Mouse (Mus musculus) MEL (cell line): Measurements from ENCODE around the gene Kcp. TPM values are rescaled to one million over a fixed set of nuclear protein-coding genes. Genes with fewer than 3 reads are reported as not detected.

Source experiments
- DNase-seq: peaks from one replicate; pipeline ENCODE4 v3.0.0; 2011; ENCODE audit warnings: low read depth, low spot score
- H3K27ac ChIP-seq: 2 replicates; pipeline ENCODE4 v1.5.1; 2012; ENCODE audit warnings: low read depth, mild to moderate bottlenecking, control low read depth, low read length, moderate library complexity; ENCODE audit not compliant: control insufficient read depth
- H3K27me3 ChIP-seq, 2 experiments: fragments of 150-350 bp in 1 of 2; sonication (generic) in 1 of 2; 2 replicates each; pipeline ENCODE4 v1.6.1; 2012; ENCODE audit warnings: low read length in 2 of 2, mild to moderate bottlenecking in 2 of 2, improper control_type of control experiment in 1 of 2, moderate library complexity in 1 of 2; ENCODE audit not compliant: insufficient read depth in 2 of 2, control insufficient read depth in 1 of 2
- H3K36me3 ChIP-seq, 2 experiments: 2 replicates each; pipeline ENCODE4 v1.6.1; 2012 to 2014; ENCODE audit warnings: low read length in 2 of 2, improper control_type of control experiment in 1 of 2, inconsistent platforms in 1 of 2, mild to moderate bottlenecking in 1 of 2; ENCODE audit not compliant: insufficient read depth in 2 of 2, control insufficient read depth in 1 of 2
- H3K4me1 ChIP-seq, 2 experiments: fragments of 150-350 bp in 1 of 2; sonication (generic) in 1 of 2; 2 replicates each; pipeline ENCODE4 v1.6.1; 2012; ENCODE audit warnings: low read length in 2 of 2, improper control_type of control experiment in 1 of 2, mild to moderate bottlenecking in 1 of 2; ENCODE audit not compliant: insufficient read depth in 2 of 2, control insufficient read depth in 1 of 2
- H3K4me3 ChIP-seq, 2 experiments: fragments of 150-350 bp in 1 of 2; sonication (generic) in 1 of 2; 2 replicates each; pipeline ENCODE4 v1.5.1; 2012; ENCODE audit warnings: low read depth in 2 of 2, low read length in 2 of 2, mild to moderate bottlenecking in 2 of 2, moderate library complexity in 2 of 2, control low read depth in 1 of 2, improper control_type of control experiment in 1 of 2; ENCODE audit not compliant: control insufficient read depth in 1 of 2, insufficient read depth in 1 of 2
- H3K79me2 ChIP-seq: 2 replicates; pipeline ENCODE4 v1.6.1; 2012; ENCODE audit warnings: mild to moderate bottlenecking, low read length, moderate library complexity; ENCODE audit not compliant: control insufficient read depth, poor library complexity, insufficient read depth
- H3K9ac ChIP-seq: 2 replicates; pipeline ENCODE4 v1.6.1; 2012; ENCODE audit warnings: low read depth, mild to moderate bottlenecking, control low read depth, low read length, moderate library complexity; ENCODE audit not compliant: control insufficient read depth, poor library complexity, severe bottlenecking
- H3K9me3 ChIP-seq: fragments of 150-350 bp; sonication (generic); replicated peaks from 2 replicates; pipeline ENCODE4 v1.6.1; 2012; ENCODE audit warnings: mild to moderate bottlenecking, low read length, improper control_type of control experiment, moderate library complexity; ENCODE audit not compliant: insufficient read depth
- CHD1 ChIP-seq: IDR thresholded peaks from 2 replicates; pipeline ENCODE4 v1.6.1; 2012; ENCODE audit warnings: low read depth, mild to moderate bottlenecking, inconsistent platforms, low read length, improper control_type of control experiment
- CHD2 ChIP-seq: IDR thresholded peaks from 2 replicates; pipeline ENCODE4 v1.6.1; 2011; ENCODE audit warnings: low read length, improper control_type of control experiment
- CTCF ChIP-seq, 3 experiments: IDR thresholded peaks in 2 of 3; conservative IDR thresholded peaks in 1 of 3; 2 replicates each; pipeline ENCODE4 v1.5.1; 2011 to 2012; ENCODE audit warnings: low read length in 3 of 3, low read depth in 2 of 3, mild to moderate bottlenecking in 2 of 3, improper control_type of control experiment in 1 of 3, inconsistent platforms in 1 of 3, mixed read lengths in 1 of 3, moderate library complexity in 1 of 3; ENCODE audit not compliant: control insufficient read depth in 1 of 3, insufficient read depth in 1 of 3, poor library complexity in 1 of 3, severe bottlenecking in 1 of 3
- EP300 ChIP-seq, 2 experiments: IDR thresholded peaks; 2 replicates each; pipeline ENCODE4 v1.6.1; 2011; ENCODE audit warnings: improper control_type of control experiment in 2 of 2, low read length in 2 of 2, low read depth in 1 of 2, mild to moderate bottlenecking in 1 of 2
- ETS1 ChIP-seq: IDR thresholded peaks from 2 replicates; pipeline ENCODE4 v1.6.1; 2012; ENCODE audit warnings: low read depth, mild to moderate bottlenecking, inconsistent platforms, low read length, improper control_type of control experiment, moderate library complexity
- HCFC1 ChIP-seq: IDR thresholded peaks from 2 replicates; pipeline ENCODE4 v1.6.1; 2012; ENCODE audit warnings: low read depth, mild to moderate bottlenecking, inconsistent platforms, low read length, improper control_type of control experiment, moderate library complexity
- KAT2A ChIP-seq: conservative IDR thresholded peaks from 2 replicates; pipeline ENCODE4 v1.6.1; 2012; ENCODE audit warnings: low read depth, low read length, improper control_type of control experiment, inconsistent platforms
- MAFK ChIP-seq: IDR thresholded peaks from 2 replicates; pipeline ENCODE4 v1.6.1; 2011; ENCODE audit warnings: low read depth, mild to moderate bottlenecking, low read length, improper control_type of control experiment, borderline replicate concordance
- MAX ChIP-seq: IDR thresholded peaks from 2 replicates; pipeline ENCODE4 v1.6.1; 2011; ENCODE audit warnings: low read length, improper control_type of control experiment
- MAZ ChIP-seq: IDR thresholded peaks from 2 replicates; pipeline ENCODE4 v1.6.1; 2012; ENCODE audit warnings: low read depth, mild to moderate bottlenecking, inconsistent platforms, low read length, improper control_type of control experiment
- MEF2A ChIP-seq: IDR thresholded peaks from 2 replicates; pipeline ENCODE4 v1.6.1; 2014; ENCODE audit warnings: low read depth, mild to moderate bottlenecking, inconsistent platforms, low read length, improper control_type of control experiment; ENCODE audit not compliant: poor library complexity, insufficient replicate concordance, severe bottlenecking; ENCODE audit errors: extremely low read depth
- MYB ChIP-seq: IDR thresholded peaks from 2 replicates; pipeline ENCODE4 v1.6.1; 2011; ENCODE audit warnings: mild to moderate bottlenecking, low read depth, low read length, improper control_type of control experiment
- MYC ChIP-seq: IDR thresholded peaks from 2 replicates; pipeline ENCODE4 v1.6.1; 2011; ENCODE audit warnings: low read depth, mild to moderate bottlenecking, low read length, improper control_type of control experiment, moderate library complexity
- NRF1 ChIP-seq: IDR thresholded peaks from 2 replicates; pipeline ENCODE4 v1.6.1; 2014; ENCODE audit warnings: low read depth, mild to moderate bottlenecking, inconsistent platforms, low read length, improper control_type of control experiment, moderate library complexity; ENCODE audit not compliant: poor library complexity, insufficient read depth, severe bottlenecking
- POLR2A ChIP-seq, 2 experiments: IDR thresholded peaks; 2 replicates each; pipeline ENCODE4 v1.6.1; 2011 to 2012; ENCODE audit warnings: low read length in 2 of 2, mild to moderate bottlenecking in 2 of 2, control low read depth in 1 of 2, improper control_type of control experiment in 1 of 2, low read depth in 1 of 2, moderate library complexity in 1 of 2; ENCODE audit not compliant: control insufficient read depth in 1 of 2, insufficient read depth in 1 of 2, poor library complexity in 1 of 2
- POLR2AphosphoS2 ChIP-seq: IDR thresholded peaks from 2 replicates; pipeline ENCODE4 v1.6.1; 2011; ENCODE audit warnings: low read length, improper control_type of control experiment
- POLR2AphosphoS5 ChIP-seq: IDR thresholded peaks from 2 replicates; pipeline ENCODE4 v1.6.1; 2012; ENCODE audit warnings: low read depth, borderline replicate concordance, mild to moderate bottlenecking, inconsistent platforms, low read length, moderate library complexity, mixed read lengths
- RAD21 ChIP-seq: IDR thresholded peaks from 2 replicates; pipeline ENCODE4 v1.6.1; 2011; ENCODE audit warnings: mild to moderate bottlenecking, low read depth, low read length, improper control_type of control experiment
- TAL1 ChIP-seq: IDR thresholded peaks from 2 replicates; pipeline ENCODE4 v1.6.1; 2012; ENCODE audit warnings: mild to moderate bottlenecking, inconsistent platforms, low read length, moderate library complexity, mixed read lengths
- TBP ChIP-seq: IDR thresholded peaks from 2 replicates; pipeline ENCODE4 v1.8.0; 2011; ENCODE audit warnings: low read depth, low read length, improper control_type of control experiment
- USF1 ChIP-seq: IDR thresholded peaks from 2 replicates; pipeline ENCODE4 v1.6.1; 2014; ENCODE audit warnings: low read depth, mild to moderate bottlenecking, inconsistent platforms, low read length, improper control_type of control experiment, moderate library complexity
- USF2 ChIP-seq, 2 experiments: IDR thresholded peaks; 2 replicates each; pipeline ENCODE4 v1.6.1; 2011 to 2012; ENCODE audit warnings: improper control_type of control experiment in 2 of 2, low read length in 2 of 2, borderline replicate concordance in 1 of 2, inconsistent platforms in 1 of 2, low read depth in 1 of 2, mild to moderate bottlenecking in 1 of 2; ENCODE audit not compliant: insufficient read depth in 1 of 2
- ZC3H11A ChIP-seq: IDR thresholded peaks from 2 replicates; pipeline ENCODE4 v1.6.1; 2012; ENCODE audit warnings: low read depth, mild to moderate bottlenecking, inconsistent platforms, low read length, improper control_type of control experiment
- ZMIZ1 ChIP-seq: IDR thresholded peaks from 2 replicates; pipeline ENCODE4 v1.6.1; 2012; ENCODE audit warnings: low read depth, mild to moderate bottlenecking, inconsistent platforms, low read length, improper control_type of control experiment, moderate library complexity
- polyA plus RNA-seq, 2 experiments: library from polyadenylated mRNA; stranded (reverse) in 1 of 2; unstranded in 1 of 2; fragments of >175 nt in 1 of 2; fragments of >200 nt in 1 of 2; gene quantifications; 2 replicates each; pipeline versions ENCODE4 v1.2.1 to v1.2.4; 2012; ENCODE audit warnings: low replicate concordance in 2 of 2, low read depth in 1 of 2; ENCODE audit not compliant: insufficient read length in 2 of 2, insufficient read depth in 1 of 2, missing spikeins in 1 of 2
- total RNA-seq: library from RNA; depleted of rRNA; stranded (reverse); fragments of 300-350 nt; gene quantifications from 2 replicates; pipeline ENCODE4 v1.2.3, GENCODE M21; 2012

Gene Kcp
- total and polyA plus RNA-seq, 3 experiments = 1.3 to 6.9 TPM; not detected in 1

- H3K36me3 ChIP-seq = peaks cover 0 to 11% of the 10 kb centered on the region in 2 experiments; a peak in 2 of 4 replicates
- DNase-seq = no peak
- no peak for TF ChIP-seq ETS1
- TF ChIP-seq TBP = no peak
- TF ChIP-seq CTCF (IDR thresholded peaks at IDR 0.05 in 2 of 3, conservative IDR thresholded peaks at IDR 0.05 in 1 of 3; ENCODE audit: control insufficient read depth in 1 of 3, insufficient read depth in 1 of 3, low read depth in 2 of 3, low read length in 3 of 3, poor library complexity in 1 of 3, severe bottlenecking in 1 of 3) = no peak
- TF ChIP-seq USF2 (IDR thresholded peaks at IDR 0.05; ENCODE audit: borderline replicate concordance in 1 of 2, insufficient read depth in 1 of 2, low read depth in 1 of 2, low read length in 2 of 2) = no peak
- no peak for TF ChIP-seq TAL1
- TF ChIP-seq MAX = no peak
- no peak for TF ChIP-seq CHD2
- no peak for TF ChIP-seq RAD21
- TF ChIP-seq NRF1 = no peak
- no peak for TF ChIP-seq MYC
- no peak for TF ChIP-seq ZC3H11A
- no peak for TF ChIP-seq CHD1
- no peak for TF ChIP-seq POLR2A (IDR thresholded peaks at IDR 0.05; ENCODE audit: control insufficient read depth in 1 of 2, insufficient read depth in 1 of 2, low read depth in 1 of 2, low read length in 2 of 2, poor library complexity in 1 of 2)
- no peak for TF ChIP-seq MAZ
- TF ChIP-seq KAT2A = no peak
- no peak for TF ChIP-seq MAFK
- TF ChIP-seq MYB = no peak
- no peak for TF ChIP-seq MEF2A
- no peak for TF ChIP-seq POLR2AphosphoS2
- no peak for TF ChIP-seq USF1
- TF ChIP-seq, all 39 proteins: peak for 0
- no peaks in the 10 kb centered on the region; the same call in 1 of the 2 replicates for H3K79me2 ChIP-seq
- no peak overlapping the region for H3K4me3 ChIP-seq
- peaks cover 0 to 3% of the 10 kb centered on the region in 2 experiments; a peak in 2 of 4 replicates for H3K27me3 ChIP-seq
- H3K9ac ChIP-seq = no peak overlapping the region
- H3K4me1 ChIP-seq = peaks cover 4 to 16% of the 10 kb centered on the region in 2 experiments
- H3K9me3 ChIP-seq = no peaks in the 10 kb centered on the region
- no peak overlapping the region for H3K27ac ChIP-seq
Measured at GRCm38 (mm10) chr6:29530050-29530449, 22.3 kb upstream of the Kcp start.

GRCm38 (mm10) chr6:29529444-29529820, 21.7 kb upstream of the Kcp start:
- H3K4me1 ChIP-seq = peaks cover 4 to 18% of the 10 kb centered on the region in 2 experiments
- 0 out of 4 replicates have a peak, but pooled peaks of 1 of the 2 experiments have one; percentile 3 for TF ChIP-seq EP300 (IDR thresholded peaks at IDR 0.05; ENCODE audit: low read depth in 1 of 2, low read length in 2 of 2)
- no peak for TF ChIP-seq HCFC1
- no peak for TF ChIP-seq MAZ
- no peak for TF ChIP-seq POLR2AphosphoS5
- no peak for TF ChIP-seq ZMIZ1
- 0 out of 2 replicates have a peak, but pooled peaks have one; percentile 5 for TF ChIP-seq MYC
- TF ChIP-seq MAX = no peak; the same call in 1 of the 2 replicates
- H3K27ac ChIP-seq = peak overlapping the region; percentile 71
- H3K36me3 ChIP-seq = peaks cover 0 to 11% of the 10 kb centered on the region in 2 experiments; a peak in 2 of 4 replicates
- H3K79me2 ChIP-seq = no peaks in the 10 kb centered on the region; the same call in 1 of the 2 replicates
- DNase-seq = no peak
- peaks cover 0 to 3% of the 10 kb centered on the region in 2 experiments; a peak in 2 of 4 replicates for H3K27me3 ChIP-seq
- H3K9me3 ChIP-seq = no peaks in the 10 kb centered on the region
- peak overlapping the region; percentile 65 for H3K9ac ChIP-seq
- H3K4me3 ChIP-seq = peak overlapping the region; percentile 53 to 83
